Mouse (Mus musculus) testis, postnatal 10 days (tissue): Measurements from ENCODE around the gene Itgb6.

Source experiments
- DNase-seq: peaks from one replicate; pipeline ENCODE4 v3.0.0; 2021; ENCODE audit warnings: low spot score

The Itgb6 gene

DNA sequence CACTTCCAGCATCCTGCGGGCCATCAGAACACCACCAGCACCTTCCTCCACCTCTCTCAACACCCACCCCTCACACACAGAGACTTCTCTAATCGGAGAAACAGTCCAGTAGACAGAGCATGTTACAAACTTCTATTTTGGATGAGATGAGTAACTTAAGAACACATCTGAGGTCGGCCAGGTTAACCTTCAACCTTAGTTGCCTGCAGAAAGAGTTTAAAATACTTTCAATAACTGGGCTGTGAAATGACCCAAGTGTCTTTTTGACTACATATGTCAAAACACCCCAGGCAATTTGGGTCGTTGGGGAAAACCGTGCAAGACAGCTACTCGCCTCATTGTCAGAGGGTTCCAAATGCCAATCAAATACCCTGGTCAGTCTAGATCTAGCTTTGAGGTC is 10.0 kb downstream of the Itgb6 start:
- no peak for DNase-seq

DNA sequence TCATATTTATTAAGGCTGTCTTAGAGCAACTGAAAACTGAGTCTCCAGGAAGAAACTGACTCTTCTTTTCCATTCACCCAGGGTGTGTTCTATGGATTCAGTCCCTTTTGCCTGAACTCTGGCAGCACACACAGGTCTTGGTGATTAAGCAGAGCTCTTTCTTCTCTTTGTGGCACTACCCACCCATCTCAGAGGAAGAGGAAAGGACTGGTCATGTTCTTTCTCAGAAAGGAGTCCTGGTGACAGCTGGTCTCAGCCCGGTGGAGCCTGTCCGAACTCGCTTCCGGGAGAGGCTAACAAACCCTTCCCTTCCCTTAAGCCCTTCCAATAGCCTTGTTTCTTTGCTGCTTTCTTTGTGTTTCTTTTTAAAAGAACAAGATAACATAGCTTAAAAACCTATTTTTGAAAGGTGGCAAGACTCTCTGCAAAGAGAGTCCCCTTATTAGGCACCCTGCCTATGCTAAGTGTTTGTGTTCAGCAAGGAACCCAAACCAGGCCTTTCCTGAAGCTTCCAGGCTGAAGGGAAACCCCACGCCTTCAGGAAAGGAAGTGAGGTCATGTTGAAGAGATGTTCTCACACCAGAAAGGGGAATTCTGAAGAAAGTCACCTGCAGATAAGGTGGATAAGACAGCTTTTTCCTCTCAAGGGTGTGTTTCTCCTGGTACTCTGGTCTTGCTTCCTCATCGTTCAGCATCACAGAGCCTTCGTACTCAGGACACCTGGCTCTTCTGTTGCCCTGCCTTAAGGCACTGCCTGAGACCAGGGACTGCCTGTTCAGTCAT is 11.2 kb downstream of the Itgb6 start:
- DNase-seq: no peak

DNA sequence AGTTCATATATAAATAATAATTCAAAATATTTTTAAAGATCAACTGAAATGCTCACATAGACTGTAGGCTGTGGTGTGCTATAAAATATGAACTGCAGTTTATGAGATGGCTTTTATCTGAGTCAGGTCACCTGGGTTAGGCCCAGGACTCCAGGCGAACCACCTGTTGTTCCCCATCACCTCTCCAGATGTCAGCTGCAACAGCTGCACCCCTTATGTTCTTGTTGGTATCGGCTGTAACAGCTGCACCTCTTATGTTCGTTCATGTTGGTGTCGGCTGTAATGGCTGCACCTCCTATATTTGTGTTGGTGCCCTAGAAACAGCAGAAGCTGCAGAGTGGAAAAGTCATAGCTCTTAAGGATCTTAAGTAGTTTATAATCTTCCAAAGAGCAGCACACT is 12.1 kb downstream of the Itgb6 start:
- DNase-seq: no peak

DNA sequence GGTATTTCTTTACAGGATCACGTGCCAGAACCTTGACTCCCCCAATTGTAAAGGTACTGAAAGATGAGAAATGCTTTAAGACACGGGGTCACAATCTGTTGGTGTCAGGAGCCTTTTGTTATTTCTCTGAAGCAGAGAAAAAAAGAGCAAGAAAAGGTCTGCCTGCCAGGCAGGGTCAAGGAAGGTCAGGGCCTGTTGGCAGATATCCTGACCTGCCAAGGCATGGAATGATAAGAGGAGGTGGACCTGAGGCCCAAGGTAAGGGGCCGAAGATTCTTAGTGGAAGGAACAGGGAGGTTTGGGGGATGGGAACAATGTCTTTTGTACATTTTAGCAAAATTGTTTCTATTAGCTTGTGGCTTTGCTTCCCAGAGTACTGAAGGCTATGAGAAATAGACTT is 13.8 kb downstream of the Itgb6 start:
- DNase-seq: no peak

DNA sequence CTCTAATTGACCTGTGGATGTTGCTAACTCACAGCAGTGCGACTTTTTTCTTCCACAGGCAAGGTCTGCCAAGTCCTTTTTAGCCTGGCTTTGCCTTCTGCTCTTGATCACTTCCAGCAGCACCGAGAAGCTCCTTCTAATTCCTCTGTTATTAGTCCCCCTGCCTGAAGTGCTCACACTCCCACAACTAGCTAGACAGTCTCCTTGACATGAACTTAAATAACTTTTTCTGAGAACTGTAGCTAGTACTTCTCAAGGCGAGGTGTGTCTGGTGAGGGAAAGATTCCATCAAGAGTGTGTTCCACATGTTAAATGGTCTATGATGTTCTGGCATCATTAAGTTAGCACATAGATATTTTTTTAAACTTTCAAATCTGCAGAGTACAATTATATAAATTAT is 15.6 kb downstream of the Itgb6 start:
- no peak for DNase-seq

DNA sequence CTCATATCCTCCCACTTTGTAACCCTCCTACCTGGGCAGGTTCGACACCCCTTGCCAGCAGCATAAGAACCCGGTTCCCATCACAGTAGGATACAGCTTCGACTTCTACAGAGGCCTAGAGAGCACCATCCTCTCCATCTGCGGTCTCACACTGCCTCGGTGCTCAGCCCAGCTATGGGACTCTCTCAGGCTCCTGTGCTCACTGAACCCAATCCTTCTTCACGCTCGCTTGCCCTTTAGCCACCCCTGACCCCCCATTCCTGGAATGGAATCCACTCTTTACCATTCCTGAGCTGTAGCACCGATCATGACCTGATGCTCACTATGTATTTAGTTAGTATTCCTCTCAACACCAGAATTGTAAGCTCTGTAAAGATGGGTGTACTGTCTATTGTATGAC is 17.0 kb downstream of the Itgb6 start:
- no peak for DNase-seq

DNA sequence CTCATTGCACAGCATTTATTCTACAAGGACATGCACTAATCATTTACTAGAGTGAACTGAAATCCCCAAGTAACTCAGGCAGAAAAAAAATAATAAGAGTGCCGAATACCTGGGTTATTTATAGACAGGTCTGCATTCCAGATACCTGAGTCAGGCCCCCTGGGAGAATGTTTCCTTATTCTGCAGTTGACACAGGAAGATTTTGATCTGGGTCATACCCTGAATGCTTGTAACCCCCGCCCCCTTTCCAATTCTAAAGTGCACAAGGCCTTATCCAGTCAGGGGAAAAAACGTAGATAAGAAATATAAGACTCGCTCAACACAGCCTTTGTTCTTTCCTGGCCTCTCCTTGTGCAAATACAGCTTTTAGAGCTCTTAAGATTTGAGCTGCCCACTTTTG is 19.1 kb downstream of the Itgb6 start:
- DNase-seq: no peak

DNA sequence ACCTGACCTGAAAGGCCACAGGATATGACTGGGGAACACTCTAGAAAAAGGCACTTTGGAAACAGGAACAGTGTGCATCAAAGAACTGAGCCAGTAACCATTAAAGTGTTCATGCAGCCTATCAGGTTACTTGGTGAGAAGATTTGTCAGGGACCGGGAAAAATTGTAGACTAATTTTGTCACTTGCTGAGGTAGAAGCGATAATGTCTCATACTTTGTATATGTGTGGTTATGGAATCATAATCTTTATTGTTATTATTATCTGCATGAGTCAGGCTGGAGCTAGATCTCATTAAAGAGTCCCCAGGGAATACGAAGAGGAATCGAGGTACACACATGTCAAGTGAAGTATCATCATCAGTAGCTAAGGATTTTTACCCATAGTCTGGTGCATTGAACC is 21.5 kb downstream of the Itgb6 start:
- no peak for DNase-seq

DNA sequence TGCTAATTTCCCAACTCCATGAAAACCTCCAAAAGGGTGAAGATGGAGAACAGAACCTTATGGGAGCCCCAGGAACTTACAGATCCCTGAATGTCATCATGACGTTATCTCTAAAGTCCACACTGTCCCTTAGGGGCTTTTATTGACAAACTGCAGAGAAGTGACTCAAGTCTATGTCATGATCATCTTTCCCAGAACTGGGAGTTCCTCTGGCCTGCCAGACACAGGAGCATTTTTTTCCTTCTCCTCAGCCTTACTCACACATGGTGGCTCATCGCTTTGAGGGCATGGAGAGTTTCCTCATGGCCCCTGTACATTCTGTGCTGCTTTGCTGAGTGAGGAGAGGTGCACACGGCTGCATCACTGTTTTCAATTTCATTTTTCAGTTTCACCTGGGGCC is 22.4 kb downstream of the Itgb6 start:
- DNase-seq: no peak

DNA sequence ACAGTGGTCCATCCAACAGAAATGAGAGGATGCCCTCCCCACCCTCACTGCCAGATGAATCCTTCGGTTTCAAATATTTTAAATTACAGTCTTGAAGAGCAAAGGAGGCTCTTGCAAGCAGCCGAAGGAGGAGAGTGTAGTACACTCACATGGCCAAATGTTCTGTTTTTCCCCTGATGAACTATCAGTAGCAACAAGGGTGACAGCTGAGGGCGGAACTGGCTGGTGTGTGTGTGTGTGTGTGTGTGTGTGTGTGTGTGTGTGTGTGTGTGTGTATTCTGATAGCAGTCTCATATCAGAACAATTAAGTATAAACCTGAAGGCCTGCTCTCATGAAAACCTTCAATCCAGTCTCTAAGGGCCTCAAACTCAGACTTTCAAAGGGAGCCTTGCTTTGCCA is 22.9 kb downstream of the Itgb6 start:
- no peak for DNase-seq

DNA sequence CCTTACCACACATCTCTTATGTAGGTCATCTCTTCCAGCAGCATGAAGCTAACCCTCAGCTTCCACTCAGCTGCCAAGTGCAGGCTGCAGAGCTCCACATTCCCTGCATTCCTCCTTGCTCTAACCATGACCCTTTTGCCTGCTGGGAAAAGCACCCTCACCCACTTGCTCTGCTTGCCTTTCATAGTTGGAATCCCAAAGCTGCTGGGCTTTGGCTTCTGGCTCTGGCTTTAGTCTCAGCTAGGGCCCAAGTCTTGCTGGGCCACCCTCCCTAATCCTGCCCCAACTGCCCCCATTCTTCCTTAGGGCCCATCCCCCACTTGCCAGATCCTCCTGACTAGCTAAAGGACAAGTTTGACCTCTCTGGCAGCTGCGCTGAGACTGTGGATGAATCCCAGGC is 24.3 kb downstream of the Itgb6 start:
- no peak for DNase-seq

DNA sequence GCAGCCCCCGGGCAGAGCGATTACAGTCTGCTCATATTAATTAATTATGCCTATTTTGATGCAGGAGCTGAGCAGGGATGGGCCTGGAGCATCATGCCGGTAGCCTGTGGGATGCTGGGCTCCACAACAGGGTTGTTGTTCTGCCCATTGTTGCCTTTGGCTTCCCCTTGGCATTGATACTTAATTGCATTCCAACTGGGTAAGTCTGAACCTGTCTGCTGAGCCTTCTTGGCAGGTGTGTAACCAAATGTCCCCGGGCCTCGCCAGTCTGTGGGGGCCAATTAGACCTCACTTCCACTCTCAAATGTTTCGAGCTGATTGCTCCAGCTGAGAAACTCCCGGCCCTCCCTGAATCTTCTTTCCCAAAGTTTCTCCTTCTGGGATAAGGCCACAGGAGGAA is 24.9 kb downstream of the Itgb6 start:
- DNase-seq: no peak

DNA sequence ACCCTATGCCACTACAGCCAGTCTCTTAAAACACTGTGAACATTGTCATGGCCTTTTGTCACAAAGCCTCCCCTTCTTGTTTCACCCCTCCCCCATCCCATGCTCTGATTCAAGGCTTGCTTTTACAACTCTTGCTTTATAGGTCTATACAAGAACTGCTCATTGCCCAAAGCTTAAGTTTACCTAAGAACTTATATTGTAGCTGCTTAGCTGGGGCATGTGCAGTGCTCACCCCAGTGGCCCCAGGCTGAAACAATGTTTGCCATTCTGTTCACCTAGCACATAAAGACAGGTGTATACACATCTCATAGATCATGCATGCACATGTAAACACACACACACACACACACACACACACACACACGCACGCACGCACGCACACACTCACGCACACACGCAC is 25.9 kb downstream of the Itgb6 start:
- DNase-seq: no peak

DNA sequence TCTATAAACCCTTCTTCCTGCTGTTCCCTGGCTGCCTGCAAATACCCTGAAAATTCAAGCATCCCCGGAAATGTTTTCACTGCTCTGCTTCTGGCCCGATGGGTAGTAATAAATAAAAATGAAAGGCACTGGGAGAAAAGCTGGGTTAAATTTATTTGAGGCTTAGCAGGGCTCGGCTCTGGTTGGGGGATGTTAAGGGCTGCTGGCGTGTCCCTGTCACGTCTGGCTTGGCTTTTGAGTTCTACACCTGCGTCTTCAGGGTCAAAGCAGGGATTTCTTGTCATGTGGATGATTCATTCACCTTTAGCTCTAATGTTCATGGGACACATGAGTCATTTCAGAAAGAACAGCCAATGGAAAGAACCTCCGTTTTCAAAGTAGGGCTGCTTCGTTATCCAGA is 26.7 kb downstream of the Itgb6 start:
- no peak for DNase-seq

DNA sequence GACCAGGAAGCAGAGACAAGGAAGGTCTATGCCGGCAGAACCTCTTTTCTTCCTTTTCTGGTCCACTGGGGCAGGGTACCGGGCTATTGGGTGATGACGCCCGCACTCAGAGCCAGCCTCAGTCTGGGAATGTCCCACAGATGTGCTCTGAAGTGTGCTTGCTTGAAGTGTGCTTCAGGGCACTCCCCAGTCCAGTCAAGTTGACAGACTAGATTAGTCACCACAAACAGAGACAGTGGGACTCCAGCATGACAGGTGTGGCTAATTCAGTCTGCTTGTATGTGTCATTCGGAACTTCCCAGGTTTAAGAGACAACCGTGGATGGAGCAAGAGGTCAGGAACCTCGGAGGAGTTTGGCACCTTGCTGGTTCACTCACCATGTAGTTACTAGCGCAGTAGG is 27.9 kb downstream of the Itgb6 start:
- DNase-seq: no peak

DNA sequence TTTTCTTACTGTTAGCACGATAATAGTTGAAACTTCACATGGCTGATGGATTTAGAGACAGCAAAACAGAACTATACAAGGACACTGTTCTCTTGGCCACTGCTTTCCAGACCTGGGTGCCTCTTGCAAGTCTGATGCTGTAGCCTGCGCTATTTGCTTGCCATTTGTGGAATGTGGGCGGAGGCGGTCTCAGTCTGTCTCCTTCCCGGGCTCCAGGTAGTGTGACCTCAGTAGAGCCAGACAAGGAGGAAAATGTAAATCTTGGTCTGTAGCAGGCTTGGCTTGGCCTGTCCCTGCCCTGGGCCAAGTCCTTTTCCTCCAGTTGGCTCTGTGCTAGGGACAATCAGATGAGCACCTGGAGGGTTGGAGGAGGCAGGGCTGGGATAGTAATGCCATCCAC is 30.2 kb downstream of the Itgb6 start:
- DNase-seq: no peak

DNA sequence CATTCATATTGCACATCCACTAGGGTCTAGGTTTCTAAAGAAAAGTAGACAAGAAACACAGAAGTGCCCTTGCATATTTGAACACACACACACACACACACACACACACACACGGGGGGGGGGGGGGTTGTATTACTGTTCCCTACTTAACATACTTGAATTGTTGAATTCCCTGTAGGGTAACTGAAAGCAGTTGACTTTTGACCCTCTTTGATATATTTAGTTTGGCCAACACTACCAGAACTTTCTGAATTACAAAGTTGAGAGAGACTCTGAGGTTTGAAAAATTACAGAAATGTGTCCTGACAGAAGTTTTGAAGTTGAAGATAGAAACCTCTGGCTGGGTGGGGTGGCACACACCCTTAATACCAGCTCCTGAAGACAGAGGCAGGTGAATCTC is 32.2 kb downstream of the Itgb6 start:
- DNase-seq: no peak

DNA sequence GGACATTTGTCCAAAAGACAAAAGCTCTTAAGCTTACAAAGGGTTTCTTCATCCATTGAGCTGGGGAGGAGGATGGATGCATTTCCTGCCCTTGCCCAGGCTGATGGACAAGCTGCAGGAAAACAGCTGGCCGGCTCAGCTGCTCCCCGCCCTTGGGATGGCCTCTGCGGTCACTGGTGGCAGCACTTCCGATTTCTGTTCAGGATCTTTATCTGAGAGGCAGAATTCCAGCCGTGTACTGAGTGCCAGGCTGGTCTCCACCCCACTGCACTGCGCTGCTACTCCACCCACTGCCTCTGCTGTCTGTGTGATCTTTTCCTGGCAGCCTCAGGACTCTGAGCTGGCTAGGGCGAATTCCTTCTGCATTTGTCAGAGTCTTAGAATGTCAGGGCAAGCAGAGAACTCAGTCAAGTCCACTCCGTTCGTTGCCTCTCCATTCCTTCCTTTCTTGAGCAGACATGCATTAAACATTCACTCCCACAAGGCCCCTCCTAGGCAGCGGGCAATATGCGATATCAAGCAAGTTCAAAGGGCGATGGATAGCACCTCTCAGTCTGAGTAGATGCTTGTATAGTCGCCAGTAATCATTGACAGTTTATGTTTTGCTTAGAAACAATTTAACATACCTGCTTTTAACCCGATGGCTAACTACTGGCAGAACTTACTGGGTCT is 33.4 kb downstream of the Itgb6 start:
- DNase-seq: no peak

DNA sequence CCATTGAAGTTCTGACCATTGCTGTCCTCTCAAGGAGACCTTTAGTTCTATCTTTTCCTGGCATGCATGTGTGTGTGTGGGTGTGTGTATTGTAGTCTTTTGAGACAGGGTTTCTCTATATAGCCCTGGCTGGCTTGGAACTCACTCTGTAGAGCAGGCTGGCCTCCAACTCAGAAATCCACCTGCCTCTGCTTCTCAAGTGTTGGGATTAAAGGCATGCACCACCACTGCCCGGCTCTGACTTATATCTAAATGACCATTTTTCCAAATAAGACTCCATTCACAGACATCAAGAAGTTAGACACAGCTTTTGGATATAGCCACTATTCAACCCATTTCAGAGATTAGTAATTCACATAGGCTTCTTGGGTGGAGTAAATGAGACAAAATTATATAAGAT is 34.3 kb downstream of the Itgb6 start:
- DNase-seq: no peak

DNA sequence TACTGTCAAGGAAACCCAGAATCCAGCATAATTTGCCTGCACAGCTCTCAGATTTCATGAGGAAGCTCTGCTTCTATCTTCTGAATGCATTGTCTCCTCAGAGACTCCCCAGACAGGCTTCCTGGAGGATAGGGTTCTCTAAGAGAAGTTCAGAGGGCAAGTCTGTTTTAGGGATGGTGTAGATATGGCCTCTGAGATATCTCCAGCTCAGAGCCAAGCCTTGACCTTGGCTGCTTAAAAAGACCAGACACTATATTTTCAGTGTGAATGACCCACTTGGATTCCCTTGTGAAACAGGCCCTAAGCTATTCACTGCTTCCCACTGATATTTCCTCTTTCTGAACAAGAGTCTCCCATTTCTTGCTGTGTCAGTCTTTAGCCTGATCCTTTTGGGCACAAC is 36.5 kb downstream of the Itgb6 start:
- no peak for DNase-seq

DNA sequence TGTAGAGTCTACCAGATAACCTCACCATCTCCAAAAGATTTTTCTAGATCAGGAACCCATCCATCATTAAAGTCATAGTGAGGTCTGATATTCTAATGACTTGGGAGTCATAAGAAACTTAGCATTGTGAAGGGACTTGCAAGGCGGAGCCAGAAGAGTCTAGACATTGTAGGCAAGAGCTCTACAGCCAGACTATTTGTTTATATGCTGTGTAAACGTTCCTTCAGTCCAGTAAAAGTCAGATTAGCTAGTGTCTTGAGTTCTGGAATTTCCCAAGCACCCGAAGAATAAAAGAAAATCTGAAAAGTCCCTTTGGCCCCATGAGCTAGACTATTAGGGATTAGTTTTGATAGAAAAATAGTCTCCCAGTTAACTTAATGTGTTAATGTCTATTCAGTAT is 38.3 kb downstream of the Itgb6 start:
- no peak for DNase-seq

DNA sequence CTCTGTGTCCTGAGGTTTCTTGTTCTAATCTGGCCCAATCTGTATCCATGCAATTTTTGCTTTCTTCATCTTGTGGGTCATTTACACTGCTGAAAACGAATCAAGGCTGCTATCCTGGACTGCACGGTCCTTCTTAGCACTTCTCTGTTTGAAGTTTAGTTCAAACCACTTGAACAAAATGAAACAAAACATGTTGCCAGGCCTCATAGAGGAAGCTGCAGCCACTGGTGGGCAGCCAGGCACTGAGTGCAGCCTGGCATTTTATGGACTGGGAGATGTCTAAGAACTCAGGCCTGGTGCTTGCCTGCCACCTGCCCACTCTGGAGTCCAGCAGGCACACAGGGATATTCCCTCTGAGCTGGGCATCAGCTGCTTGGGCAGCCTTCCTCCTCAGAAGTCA is 39.9 kb downstream of the Itgb6 start:
- no peak for DNase-seq

DNA sequence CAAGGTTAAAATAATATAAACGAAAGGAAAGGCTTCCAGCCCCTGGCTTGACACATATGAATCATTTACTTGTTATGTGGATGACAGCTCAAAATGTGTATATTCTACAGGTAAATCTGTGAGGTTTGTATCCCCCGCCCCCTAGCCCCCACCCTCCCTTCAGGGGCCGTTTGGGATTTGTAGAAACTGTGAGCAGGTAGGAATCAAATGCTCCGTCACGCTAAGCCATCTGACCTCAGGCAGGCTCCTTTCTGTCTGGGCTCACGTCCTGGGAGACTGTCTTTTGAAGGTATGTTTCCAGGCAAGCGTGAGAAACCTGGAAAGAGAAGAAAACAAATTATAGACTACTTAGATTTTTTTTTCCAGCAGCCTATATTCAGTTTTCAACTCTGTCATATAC is 48.0 kb downstream of the Itgb6 start:
- no peak for DNase-seq
